1 mouse cellular context compared by ENCODE assay signal in genomic region chr15:6551875-6552274, GRCm38 (mm10).
TF ChIP-seq lines count a peak whose summit lies in the region.

No protein-coding gene starts in this region.

TF ChIP-seq in MEL, 35 proteins besides CTCF, POLR2A, EP300 and RAD21 (continued from another document):
- peak; percentile 92 for TF ChIP-seq TCF12 (IDR thresholded peaks at IDR 0.05; ENCODE audit: low read depth, low read length)
- peak; percentile 65 for TF ChIP-seq SIN3A (IDR thresholded peaks at IDR 0.05; ENCODE audit: low read length)
- peak; percentile 44; the same call in 1 of the 2 replicates for TF ChIP-seq BHLHE40 (IDR thresholded peaks at IDR 0.05; ENCODE audit: borderline replicate concordance, low read depth, low read length)
- TF ChIP-seq RCOR1 (IDR thresholded peaks at IDR 0.05; ENCODE audit: low read depth, low read length): peak; percentile 86
- 0 out of 2 replicates have a peak, but pooled peaks have one; percentile 32 for TF ChIP-seq MXI1 (IDR thresholded peaks at IDR 0.05; ENCODE audit: low read depth, low read length)
- peak; percentile 77 for TF ChIP-seq TAL1 (IDR thresholded peaks at IDR 0.05; ENCODE audit: low read length)
- TF ChIP-seq ETS1 (IDR thresholded peaks at IDR 0.05; ENCODE audit: low read depth, low read length): peak; percentile 84
- TF ChIP-seq MAX (IDR thresholded peaks at IDR 0.05; ENCODE audit: low read length): no peak
